Mouse (Mus musculus) embryonic facial prominence, embryonic 14.5 days (tissue): ENCODE measurements around the gene Cd4. TPM values are rescaled to one million over a fixed set of nuclear protein-coding genes. Genes with fewer than 3 reads are reported as not detected.

ENCODE experiments used
- ATAC-seq: fragments of 200-750 bp; cut with Nextera tagmentation; 2 replicates; pipeline ENCODE4 v1.8.0; 2017; ENCODE audit warnings: low read depth, moderate number of reproducible peaks, moderate TSS enrichment
- DNase-seq: peaks from one replicate; pipeline ENCODE4 v3.0.0-alpha.2; 2015; ENCODE audit warnings: low spot score
- H3K27ac ChIP-seq: fragments of 300-500 bp; sonication (generic); replicated peaks from 2 replicates; pipeline ENCODE4 v1.5.1; 2014; ENCODE audit warnings: low read depth, mild to moderate bottlenecking, low read length, moderate library complexity
- H3K27me3 ChIP-seq: fragments of 300-500 bp; sonication (generic); replicated peaks from 2 replicates; pipeline ENCODE4 v1.6.1; 2014; ENCODE audit warnings: low read length; ENCODE audit not compliant: control insufficient read depth, insufficient read depth
- H3K36me3 ChIP-seq: fragments of 300-500 bp; sonication (generic); 2 replicates; pipeline ENCODE4 v1.6.1; 2014; ENCODE audit warnings: low read length, mixed read lengths; ENCODE audit not compliant: control insufficient read depth, insufficient read depth
- H3K4me1 ChIP-seq: fragments of 300-500 bp; sonication (generic); 2 replicates; pipeline ENCODE4 v1.6.1; 2014; ENCODE audit warnings: antibody characterized with exemption, low read length; ENCODE audit not compliant: control insufficient read depth, insufficient read depth
- H3K4me2 ChIP-seq: fragments of 300-500 bp; sonication (generic); 2 replicates; pipeline ENCODE4 v1.6.1; 2014; ENCODE audit warnings: low read depth, mild to moderate bottlenecking, low read length, moderate library complexity, mixed read lengths
- H3K4me3 ChIP-seq: fragments of 300-500 bp; sonication (generic); 2 replicates; pipeline ENCODE4 v1.5.1; 2014; ENCODE audit warnings: low read depth, mild to moderate bottlenecking, low read length
- H3K9ac ChIP-seq: fragments of 300-500 bp; sonication (generic); 2 replicates; pipeline ENCODE4 v1.6.1; 2014; ENCODE audit warnings: low read depth, mild to moderate bottlenecking, low read length, moderate library complexity, mixed read lengths
- H3K9me3 ChIP-seq: fragments of 300-500 bp; sonication (generic); 2 replicates; pipeline ENCODE4 v1.6.1; 2016; ENCODE audit warnings: low read length; ENCODE audit not compliant: control insufficient read depth
- WGBS: fragments of 180-500 bp; shearing (Covaris S2); extraction: QIAGEN DNeasy Blood & Tissue Kit; methylation state at CpG from one replicate; pipeline ENCODE4 v1.1.7; 2014; 5-methylcytosine and 5-hydroxymethylcytosine counted together
- polyA plus RNA-seq: library from polyadenylated mRNA; unstranded; fragments of >200 nt; fragmentation: Nextera tagmentation; extraction: Ambion mirVana; gene quantifications from 2 replicates; pipeline ENCODE4 v1.2.1, GENCODE M21; 2014

Cd4 gene
- polyA plus RNA-seq, 1 experiment from 2014 or later = 0.25 TPM

- peaks cover 11% of the 10 kb centered on the region for H3K4me1 ChIP-seq
- H3K9ac ChIP-seq = peak overlapping the region; percentile 76
- H3K9me3 ChIP-seq = no peaks in the 10 kb centered on the region
- ATAC-seq (no peak), DNase-seq (no peak)
- H3K4me2 ChIP-seq = peak overlapping the region; percentile 95
- H3K36me3 ChIP-seq = no peaks in the 10 kb centered on the region
- H3K4me3 ChIP-seq = peak overlapping the region; percentile 57
- WGBS = 10% methylated on average over 8 of the region's 8 CpGs
- H3K27me3 ChIP-seq = no peaks in the 10 kb centered on the region
- no peak overlapping the region for H3K27ac ChIP-seq
These were observed 25.5 kb downstream of the Cd4 start for GRCm38 (mm10) chr6:124862406-124863124.

GRCm38 (mm10) chr6:124861802-124862201 lies 26.2 kb downstream of the Cd4 start:
- Histone ChIP-seq H3K4me1 (peaks cover 11% of the 10 kb centered on the region), H3K9me3 (no peaks in the 10 kb centered on the region), H3K27me3 (no peaks in the 10 kb centered on the region), H3K27ac (no peak overlapping the region), H3K9ac (0 out of 2 replicates have a peak overlapping the region, but pooled peaks have one; percentile 30), H3K4me3 (no peak overlapping the region), H3K36me3 (no peaks in the 10 kb centered on the region), H3K4me2 (no peak overlapping the region; the same call in 1 of the 2 replicates)
- ATAC-seq = no peak
- WGBS = 20% methylated on average over 3 of the region's 3 CpGs
- DNase-seq = no peak

- ATAC-seq = no peak
These were observed 26.8 kb downstream of the Cd4 start for GRCm38 (mm10) chr6:124861266-124861665.

GRCm38 (mm10) chr6:124860511-124860910 lies 27.5 kb downstream of the Cd4 start:
- H3K9me3 ChIP-seq = no peaks in the 10 kb centered on the region
- peaks cover 18% of the 10 kb centered on the region for H3K4me1 ChIP-seq
- H3K9ac ChIP-seq = 0 out of 2 replicates have a peak overlapping the region, but pooled peaks have one; percentile 35
- H3K27me3 ChIP-seq = no peaks in the 10 kb centered on the region
- no peak overlapping the region for H3K27ac ChIP-seq
- DNase-seq (no peak), ATAC-seq (no peak)
- WGBS = 76% methylated on average over 6 of the region's 9 CpGs
- no peak overlapping the region for H3K4me2 ChIP-seq
- no peaks in the 10 kb centered on the region for H3K36me3 ChIP-seq
- H3K4me3 ChIP-seq = no peak overlapping the region

More at GRCm38 (mm10) chr6:124861266-124861665, 26.8 kb downstream of the Cd4 start:
- DNase-seq = no peak
- Histone ChIP-seq H3K4me3 (no peak overlapping the region), H3K4me1 (peaks cover 12% of the 10 kb centered on the region), H3K27me3 (no peaks in the 10 kb centered on the region), H3K4me2 (no peak overlapping the region), H3K9ac (0 out of 2 replicates have a peak overlapping the region, but pooled peaks have one; percentile 30), H3K27ac (no peak overlapping the region), H3K36me3 (no peaks in the 10 kb centered on the region), H3K9me3 (no peaks in the 10 kb centered on the region)
- 88% methylated on average over 17 of the region's 19 CpGs for WGBS

- H3K4me1 ChIP-seq = peaks cover 18% of the 10 kb centered on the region
- 0 out of 2 replicates have a peak, but pooled peaks have one; percentile 4 for ATAC-seq
These were observed 28.3 kb downstream of the Cd4 start for GRCm38 (mm10) chr6:124859725-124860124.

GRCm38 (mm10) chr6:124858561-124859318 lies 29.3 kb downstream of the Cd4 start:
- Histone ChIP-seq H3K9me3 (no peaks in the 10 kb centered on the region), H3K36me3 (peaks cover 14% of the 10 kb centered on the region), H3K9ac (peak overlapping the region; percentile 98; the same call in 1 of the 2 replicates), H3K4me1 (peaks cover 18% of the 10 kb centered on the region), H3K4me2 (peak overlapping the region; percentile 74), H3K4me3 (peak overlapping the region; percentile 83; the same call in 1 of the 2 replicates), H3K27me3 (no peaks in the 10 kb centered on the region), H3K27ac (peak overlapping the region; percentile 99; the same call in 1 of the 2 replicates)
- ATAC-seq (no peak), DNase-seq (no peak)
- WGBS = 80% methylated on average over 23 of the region's 28 CpGs

More at GRCm38 (mm10) chr6:124859725-124860124, 28.3 kb downstream of the Cd4 start:
- 7% methylated on average over 12 of the region's 12 CpGs for WGBS
- Histone ChIP-seq H3K36me3 (peaks cover 5% of the 10 kb centered on the region; the same call in 1 of the 2 replicates), H3K9ac (0 out of 2 replicates have a peak overlapping the region, but pooled peaks have one; percentile 35), H3K9me3 (no peaks in the 10 kb centered on the region), H3K4me2 (no peak overlapping the region), H3K27ac (peak overlapping the region; percentile 16; the same call in 1 of the 2 replicates), H3K27me3 (no peaks in the 10 kb centered on the region), H3K4me3 (no peak overlapping the region)
- peak; percentile 77 for DNase-seq

GRCm38 (mm10) chr6:124857840-124858530 lies 30.0 kb downstream of the Cd4 start:
- peak overlapping the region; percentile 83 for H3K4me3 ChIP-seq
- no peak for DNase-seq
- 27% methylated on average over 26 of the region's 26 CpGs for WGBS

More at GRCm38 (mm10) chr6:124857840-124858530, 30.0 kb downstream of the Cd4 start:
- H3K9ac ChIP-seq = peak overlapping the region; percentile 98
- H3K27me3 ChIP-seq = no peaks in the 10 kb centered on the region
- peaks cover 16% of the 10 kb centered on the region for H3K4me1 ChIP-seq
- H3K4me2 ChIP-seq = peak overlapping the region; percentile 74
- no peaks in the 10 kb centered on the region for H3K9me3 ChIP-seq
- peak overlapping the region; percentile 99 for H3K27ac ChIP-seq
- peaks cover 21% of the 10 kb centered on the region for H3K36me3 ChIP-seq
- ATAC-seq = no peak
